Comparison of ENCODE assay signal across 26 mouse cellular contexts in genomic region chr7:133603156-133603555, GRCm38 (mm10). TPM values are rescaled to one million over a fixed set of nuclear protein-coding genes. Genes with fewer than 3 reads are reported as not detected.
A peak's percentile ranks its signal among the peaks of the same experiment; 100 is the strongest.
DNase-seq lines count a peak whose midpoint lies in the region; ATAC-seq and TF ChIP-seq lines count a peak whose summit lies in the region.
"Had no signal": no experiment of that assay in that cellular context is flagged by ENCODE, and none has a peak within 500 bp of the region (broad histone marks: within the 10 kb centered on the region; RNA-seq: fewer than 3 reads in every experiment).

No protein-coding gene starts in this region.

- no peak for TF ChIP-seq CTCF in kidney, adult 2 months (conservative IDR thresholded peaks at IDR 0.05; ENCODE audit: insufficient read depth, insufficient read length, low read depth, low read length)

- H3K4me1 ChIP-seq in kidney, embryonic 15.5 days, result peaks cover 25% of the 10 kb centered on the region
- H3K4me1 ChIP-seq in kidney, adult 2 months (ENCODE audit: control insufficient read depth, insufficient read depth, low read length), result no peaks in the 10 kb centered on the region; the same call in 1 of the 2 replicates

- H3K4me2 ChIP-seq in kidney, embryonic 15.5 days, result no peak overlapping the region
- H3K4me2 ChIP-seq: embryonic facial prominence, embryonic 12.5 days; forebrain, embryonic 13.5 days had no signal

- WGBS in kidney, embryonic 15.5 days, result 79% methylated on average over 2 of the region's 2 CpGs
- 72% methylated on average over 2 of the region's 2 CpGs for WGBS in kidney, adult 2 months

- no peak overlapping the region for H3K27ac ChIP-seq in kidney, embryonic 15.5 days
- no peak overlapping the region for H3K27ac ChIP-seq in kidney, adult 2 months (ENCODE audit: insufficient read depth, low read depth, low read length)
- H3K27ac ChIP-seq: embryonic facial prominence, embryonic 10.5 days; embryonic facial prominence, embryonic 12.5 days; forebrain, embryonic 13.5 days had no signal

- TF ChIP-seq POLR2A in kidney, adult 2 months (IDR thresholded peaks at IDR 0.05; ENCODE audit: low read depth, low read length), result no peak

- no peaks in the 10 kb centered on the region for H3K36me3 ChIP-seq in kidney, embryonic 15.5 days
- H3K36me3 ChIP-seq in kidney, adult 2 months (ENCODE audit: control insufficient read depth, insufficient read depth, low read length), result no peaks in the 10 kb centered on the region
- H3K36me3 ChIP-seq: embryonic facial prominence, embryonic 10.5 days; embryonic facial prominence, embryonic 12.5 days; G1E had no signal

- no peaks in the 10 kb centered on the region for H3K9me3 ChIP-seq in kidney, embryonic 15.5 days (replicated peaks)
- H3K9me3 ChIP-seq: embryonic facial prominence, embryonic 10.5 days; embryonic facial prominence, embryonic 12.5 days; forebrain, embryonic 13.5 days; G1E had no signal

- peak; percentile 8 for DNase-seq in kidney, adult 11 months
- peak; percentile 68 for DNase-seq in kidney, adult 2 months
- no peak for DNase-seq in kidney, postnatal 10 days
- DNase-seq in kidney, adult 9 months, result peak; percentile 39
- no peak for DNase-seq in kidney, postnatal 14 days
- peak; percentile 37 to 52 for DNase-seq in kidney, postnatal 36 days
- DNase-seq: adrenal gland, adult 8-10 months; adrenal gland, postnatal 14 days; adrenal gland, postnatal 36 days; B cell, adult 2 months; cerebellum, adult 11-12 months; cerebellum, adult 2 months; cerebellum, adult 9-10 months; cerebellum, postnatal 10 days; cerebellum, postnatal 25 days had no signal

- H3K4me3 ChIP-seq in kidney, embryonic 15.5 days (replicated peaks), result no peak overlapping the region
- no peak overlapping the region for H3K4me3 ChIP-seq in kidney, adult 2 months (ENCODE audit: insufficient read depth, low read depth, low read length)
- H3K4me3 ChIP-seq: embryonic facial prominence, embryonic 10.5 days; embryonic facial prominence, embryonic 12.5 days; forebrain, embryonic 13.5 days had no signal

- H3K27me3 ChIP-seq in kidney, embryonic 15.5 days, result no peaks in the 10 kb centered on the region
- H3K27me3 ChIP-seq in kidney, adult 2 months (replicated peaks; ENCODE audit: control insufficient read depth, insufficient read depth, low read length), result no peaks in the 10 kb centered on the region
- H3K27me3 ChIP-seq: embryonic facial prominence, embryonic 12.5 days; forebrain, embryonic 13.5 days; Patski had no signal

- no peak for ATAC-seq in kidney, embryonic 15.5 days (replicated peaks; ENCODE audit: low FRiP score)
- ATAC-seq: activated CD4-positive, CD25-positive, alpha-beta regulatory T cell, adult 4 months; CD4-positive, CD25-positive, alpha-beta regulatory T cell, adult 4 months; forebrain, embryonic 13.5 days; Patski had no signal

- no peak overlapping the region for H3K9ac ChIP-seq in kidney, embryonic 15.5 days
- H3K9ac ChIP-seq: embryonic facial prominence, embryonic 12.5 days; forebrain, embryonic 13.5 days had no signal

RNA-seq across cellular contexts. Expression of gene Tex36, which starts 1.2 kb away (rescaled TPM):
- polyA plus RNA-seq in kidney, embryonic 15.5 days (2015; fragmentation: Nextera tagmentation; extraction: Ambion mirVana), result not detected in 2 replicates
- polyA plus RNA-seq in kidney, adult 2 months (2012; rRNA removed), result not detected in 2 replicates
- polyA plus RNA-seq: activated CD4-positive, CD25-positive, alpha-beta regulatory T cell, adult 4 months; CD4-positive, CD25-positive, alpha-beta regulatory T cell, adult 4 months; cortical plate, adult 2 months; embryonic facial prominence, embryonic 10.5 days; embryonic facial prominence, embryonic 12.5 days; embryonic facial prominence, embryonic 14.5 days; forebrain, embryonic 11.5 days; forebrain, embryonic 13.5 days; G1E; Patski had no signal

RNA-seq across cellular contexts. Expression of gene Edrf1, which starts 34.2 kb away (rescaled TPM):
- 21.6 and 24.2 TPM in 2 replicates for polyA plus RNA-seq in kidney, embryonic 15.5 days (2015; fragmentation: Nextera tagmentation; extraction: Ambion mirVana)
- polyA plus RNA-seq in kidney, adult 2 months (2012; rRNA removed), result 9.0 and 12.4 TPM in 2 replicates

Comparison
In these comparisons a context has a peak if more than half of its experiments do, and no peak if none do; other contexts are left out.
1. DNase-seq: peak in kidney, adult 11 months (single experiment), kidney, adult 2 months (single experiment), kidney, adult 9 months (single experiment) and kidney, postnatal 36 days (2 of 2); none in kidney, postnatal 10 days (single experiment) and kidney, postnatal 14 days (single experiment).